Mouse (Mus musculus) midbrain, embryonic 13.5 days (tissue): ENCODE results near the gene Sfi1. TPM values are rescaled to one million over a fixed set of nuclear protein-coding genes. Genes with fewer than 3 reads are reported as not detected.
A peak's percentile ranks its signal among the peaks of the same experiment; 100 is the strongest.
"Not testable (repeated sequence)": the region's sequence is repeated elsewhere in the genome, so short reads cannot be mapped to it uniquely, and the experiment has no call there.

Source experiments
- ATAC-seq: fragments of 200-750 bp; cut with Nextera tagmentation; 2 replicates; pipeline ENCODE4 v1.8.0; 2017; ENCODE audit warnings: mild to moderate bottlenecking, moderate TSS enrichment, moderate library complexity
- H3K27ac ChIP-seq: fragments of 300-500 bp; sonication (generic); 2 replicates; pipeline ENCODE4 v1.5.1; 2015; ENCODE audit warnings: inconsistent platforms, mild to moderate bottlenecking, moderate library complexity
- H3K27me3 ChIP-seq: fragments of 300-500 bp; sonication (generic); 2 replicates; pipeline ENCODE4 v1.6.1; 2015; ENCODE audit warnings: mild to moderate bottlenecking, inconsistent platforms
- H3K36me3 ChIP-seq: fragments of 300-500 bp; sonication (generic); 2 replicates; pipeline ENCODE4 v1.6.1; 2015; ENCODE audit warnings: mild to moderate bottlenecking, inconsistent platforms
- H3K4me1 ChIP-seq: fragments of 300-500 bp; sonication (generic); replicated peaks from 2 replicates; pipeline ENCODE4 v1.6.1; 2015; ENCODE audit warnings: inconsistent platforms
- H3K4me2 ChIP-seq: fragments of 300-500 bp; sonication (generic); replicated peaks from 2 replicates; pipeline ENCODE4 v1.6.1; 2015; ENCODE audit warnings: moderate library complexity, mild to moderate bottlenecking, inconsistent platforms
- H3K4me3 ChIP-seq: fragments of 300-500 bp; sonication (generic); replicated peaks from 2 replicates; pipeline ENCODE4 v1.5.1; 2015; ENCODE audit warnings: mild to moderate bottlenecking, inconsistent platforms
- H3K9ac ChIP-seq: fragments of 300-500 bp; sonication (generic); replicated peaks from 2 replicates; pipeline ENCODE4 v1.6.1; 2015; ENCODE audit warnings: mild to moderate bottlenecking, inconsistent platforms
- H3K9me3 ChIP-seq: fragments of 300-500 bp; sonication (generic); 2 replicates; pipeline ENCODE4 v1.6.1; 2016; ENCODE audit warnings: mild to moderate bottlenecking, inconsistent platforms
- WGBS: fragments of 180-500 bp; shearing (Covaris S2); methylation state at CpG from one replicate; pipeline ENCODE4 v1.1.7; 2015; 5-methylcytosine and 5-hydroxymethylcytosine counted together
- polyA plus RNA-seq: library from polyadenylated mRNA; unstranded; fragments of >200 nt; fragmentation: Nextera tagmentation; extraction: Ambion mirVana; gene quantifications from 2 replicates; pipeline ENCODE4 v1.2.1, GENCODE M21; 2015

Sfi1 gene
- polyA plus RNA-seq, 1 experiment from 2014 or later: 17.9 TPM

- ATAC-seq: peak; percentile 32; the same call in 1 of the 2 replicates
- H3K4me3 ChIP-seq, H3K4me1 ChIP-seq, H3K27me3 ChIP-seq, H3K27ac ChIP-seq, H3K4me2 ChIP-seq, H3K9ac ChIP-seq, H3K36me3 ChIP-seq: not testable (repeated sequence)
- peaks cover 22% of the 10 kb centered on the region for H3K9me3 ChIP-seq
- WGBS: 78% methylated on average over 2 of the region's 2 CpGs
Measured at GRCm38 (mm10) chr11:3169042-3169441, 24.2 kb downstream of the Sfi1 start.

GRCm38 (mm10) chr11:3167571-3168001 lies 25.7 kb downstream of the Sfi1 start:
- H3K9ac ChIP-seq, H3K4me1 ChIP-seq, H3K27me3 ChIP-seq, ATAC-seq, H3K27ac ChIP-seq, H3K4me3 ChIP-seq, H3K4me2 ChIP-seq, H3K36me3 ChIP-seq: not testable (repeated sequence)
- 73% methylated on average over 4 of the region's 4 CpGs for WGBS
- peaks cover 19% of the 10 kb centered on the region for H3K9me3 ChIP-seq

- H3K36me3 ChIP-seq, H3K4me1 ChIP-seq, H3K4me2 ChIP-seq, H3K9ac ChIP-seq, H3K27me3 ChIP-seq, H3K4me3 ChIP-seq, H3K27ac ChIP-seq, ATAC-seq: not testable (repeated sequence)
- 87% methylated on average over 4 of the region's 4 CpGs for WGBS
- peaks cover 23% of the 10 kb centered on the region for H3K9me3 ChIP-seq
Measured at GRCm38 (mm10) chr11:3167129-3167528, 26.1 kb downstream of the Sfi1 start.

- peaks cover 20% of the 10 kb centered on the region for H3K9me3 ChIP-seq
- H3K27ac ChIP-seq, H3K4me2 ChIP-seq, H3K36me3 ChIP-seq, H3K9ac ChIP-seq, H3K27me3 ChIP-seq, H3K4me1 ChIP-seq, H3K4me3 ChIP-seq, ATAC-seq: not testable (repeated sequence)
Measured at GRCm38 (mm10) chr11:3166321-3166720, 26.9 kb downstream of the Sfi1 start.

GRCm38 (mm10) chr11:3165210-3165782 lies 28.0 kb downstream of the Sfi1 start:
- H3K4me2 ChIP-seq, H3K36me3 ChIP-seq, H3K9ac ChIP-seq, H3K27me3 ChIP-seq, H3K4me1 ChIP-seq, H3K4me3 ChIP-seq, H3K27ac ChIP-seq: not testable (repeated sequence)
- peak; percentile 57 for ATAC-seq
- H3K9me3 ChIP-seq: peaks cover 21% of the 10 kb centered on the region
- WGBS: 83% methylated on average over 3 of the region's 5 CpGs

- H3K4me2 ChIP-seq, H3K27me3 ChIP-seq, H3K27ac ChIP-seq, H3K36me3 ChIP-seq, H3K4me1 ChIP-seq, H3K9ac ChIP-seq, H3K4me3 ChIP-seq, ATAC-seq: not testable (repeated sequence)
- WGBS: 63% methylated on average over 3 of the region's 3 CpGs
- H3K9me3 ChIP-seq: peaks cover 21% of the 10 kb centered on the region
Measured at GRCm38 (mm10) chr11:3163661-3164060, 29.6 kb downstream of the Sfi1 start.

GRCm38 (mm10) chr11:3163122-3163521 lies 30.1 kb downstream of the Sfi1 start:
- not testable (repeated sequence) for H3K4me3 ChIP-seq, ATAC-seq, H3K4me1 ChIP-seq, H3K36me3 ChIP-seq, H3K27me3 ChIP-seq, H3K27ac ChIP-seq, H3K4me2 ChIP-seq, H3K9ac ChIP-seq
- WGBS: 86% methylated on average over 2 of the region's 2 CpGs
- peaks cover 21% of the 10 kb centered on the region for H3K9me3 ChIP-seq

GRCm38 (mm10) chr11:3162236-3162897 lies 30.9 kb downstream of the Sfi1 start:
- not testable (repeated sequence) for H3K27me3 ChIP-seq, H3K36me3 ChIP-seq, H3K4me2 ChIP-seq, H3K4me1 ChIP-seq, H3K27ac ChIP-seq, H3K4me3 ChIP-seq, H3K9ac ChIP-seq
- ATAC-seq: peak; percentile 53
- WGBS: 70% methylated on average over 5 of the region's 5 CpGs
- peaks cover 20% of the 10 kb centered on the region for H3K9me3 ChIP-seq

- ATAC-seq, H3K27me3 ChIP-seq, H3K9ac ChIP-seq, H3K36me3 ChIP-seq, H3K27ac ChIP-seq, H3K4me3 ChIP-seq, H3K4me2 ChIP-seq, H3K4me1 ChIP-seq: not testable (repeated sequence)
- H3K9me3 ChIP-seq: peaks cover 18% of the 10 kb centered on the region
- 60% methylated on average over 1 of the region's 2 CpGs for WGBS
Measured at GRCm38 (mm10) chr11:3161370-3161769, 31.9 kb downstream of the Sfi1 start.

- not testable (repeated sequence) for H3K9ac ChIP-seq, ATAC-seq, H3K27ac ChIP-seq, H3K27me3 ChIP-seq, H3K4me1 ChIP-seq, H3K4me3 ChIP-seq, H3K4me2 ChIP-seq, H3K36me3 ChIP-seq
- WGBS: 89% methylated on average over 4 of the region's 4 CpGs
- H3K9me3 ChIP-seq: peaks cover 19% of the 10 kb centered on the region
Measured at GRCm38 (mm10) chr11:3158800-3159199, 34.5 kb downstream of the Sfi1 start.

- 92% methylated on average over 6 of the region's 6 CpGs for WGBS
- H3K4me3 ChIP-seq, H3K4me1 ChIP-seq, H3K27me3 ChIP-seq, ATAC-seq, H3K4me2 ChIP-seq, H3K36me3 ChIP-seq, H3K9ac ChIP-seq, H3K27ac ChIP-seq: not testable (repeated sequence)
- H3K9me3 ChIP-seq: peaks cover 20% of the 10 kb centered on the region
Measured at GRCm38 (mm10) chr11:3157996-3158395, 35.3 kb downstream of the Sfi1 start.

- ATAC-seq, H3K9ac ChIP-seq, H3K27me3 ChIP-seq, H3K36me3 ChIP-seq, H3K4me3 ChIP-seq, H3K4me1 ChIP-seq, H3K4me2 ChIP-seq, H3K27ac ChIP-seq: not testable (repeated sequence)
- WGBS: 94% methylated on average over 3 of the region's 3 CpGs
- peaks cover 14% of the 10 kb centered on the region for H3K9me3 ChIP-seq
Measured at GRCm38 (mm10) chr11:3156991-3157390, 36.3 kb downstream of the Sfi1 start.
